Mouse (Mus musculus): ENCODE measurements at regions not wholly inside any gene's neighbourhood (a gene's known extent, or its start where the extent isn't known, plus 50 kb on each side); places are given as distances from the start of the nearest gene placed in this dataset.
A peak's percentile ranks its signal among the peaks of the same experiment; 100 is the strongest.
"Not testable (repeated sequence)": the region's sequence is repeated elsewhere in the genome, so short reads cannot be mapped to it uniquely, and the experiment has no call there.

- no peak for DNase-seq (ENCODE audit: low spot score)
Measured at GRCm38 (mm10) chr9:82300046-82300445, 436.6 kb downstream of the Mei4 start.

DNA sequence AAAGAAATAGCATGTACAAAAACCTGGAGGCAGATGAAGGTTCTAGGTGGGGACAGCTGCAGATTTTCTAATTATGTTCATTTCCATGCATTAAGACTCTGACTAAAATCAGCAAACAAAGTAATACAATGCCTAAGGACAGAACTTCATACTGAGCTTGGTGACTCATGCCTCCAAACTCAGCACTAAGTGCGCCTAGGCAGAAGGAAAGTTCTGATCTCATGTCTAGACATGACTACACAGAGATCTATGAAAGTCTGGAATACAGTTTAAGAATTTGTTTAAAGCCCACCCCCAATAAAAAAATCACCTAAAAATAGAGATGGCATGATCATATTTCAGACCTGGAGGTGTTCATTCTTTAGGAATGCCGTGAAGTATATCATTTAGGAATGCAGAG lies 442.8 kb downstream of the Mei4 start:
- no peak for DNase-seq (ENCODE audit: low spot score)

DNA sequence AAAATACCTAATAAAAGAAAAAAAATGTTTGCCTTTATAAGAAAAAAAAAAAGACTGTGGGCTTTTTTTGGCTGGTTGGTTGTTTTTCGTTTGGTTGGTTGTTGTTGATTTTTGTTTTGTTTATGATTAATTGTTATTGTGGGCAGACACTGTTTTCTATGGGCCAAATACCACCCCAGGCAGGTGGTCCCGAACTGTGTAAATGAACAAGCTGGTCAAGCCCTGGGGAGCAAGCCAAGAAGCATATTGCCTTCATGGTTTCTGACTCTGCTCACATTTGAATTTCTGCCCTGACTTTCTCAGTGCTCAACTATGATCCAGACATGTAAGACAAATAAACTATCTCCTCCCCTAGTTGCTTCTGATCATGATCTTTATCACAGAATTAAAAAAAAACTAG lies 449.0 kb downstream of the Mei4 start:
- DNase-seq (ENCODE audit: low spot score): no peak

DNA sequence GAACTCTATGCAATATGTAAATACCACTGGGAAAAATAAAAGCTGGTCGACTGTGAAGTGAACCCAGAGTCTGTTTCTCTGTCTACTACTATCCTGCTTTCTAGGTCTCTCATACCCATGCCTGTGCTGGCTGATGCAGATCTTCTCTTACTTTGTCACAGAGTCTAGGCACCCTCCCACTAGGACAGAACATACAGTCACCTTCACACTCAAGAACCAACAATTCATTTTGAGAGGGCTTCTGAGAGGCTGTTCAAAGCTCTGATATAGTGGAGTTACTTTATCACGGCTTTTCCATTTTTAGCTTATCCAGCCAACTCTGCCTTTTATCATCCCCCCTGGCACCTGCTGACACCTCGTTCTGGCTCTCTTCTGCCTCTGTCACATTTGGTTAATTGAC lies 477.0 kb downstream of the Mei4 start:
- no peak for DNase-seq (ENCODE audit: low spot score)

GRCm38 (mm10) chr9:82350784-82351183 lies 478.6 kb upstream of the Irak1bp1 start:
- DNase-seq (ENCODE audit: low spot score): not testable (repeated sequence)

- DNase-seq (ENCODE audit: low spot score): no peak
Measured at GRCm38 (mm10) chr9:82359573-82359972, 469.8 kb upstream of the Irak1bp1 start.

DNA sequence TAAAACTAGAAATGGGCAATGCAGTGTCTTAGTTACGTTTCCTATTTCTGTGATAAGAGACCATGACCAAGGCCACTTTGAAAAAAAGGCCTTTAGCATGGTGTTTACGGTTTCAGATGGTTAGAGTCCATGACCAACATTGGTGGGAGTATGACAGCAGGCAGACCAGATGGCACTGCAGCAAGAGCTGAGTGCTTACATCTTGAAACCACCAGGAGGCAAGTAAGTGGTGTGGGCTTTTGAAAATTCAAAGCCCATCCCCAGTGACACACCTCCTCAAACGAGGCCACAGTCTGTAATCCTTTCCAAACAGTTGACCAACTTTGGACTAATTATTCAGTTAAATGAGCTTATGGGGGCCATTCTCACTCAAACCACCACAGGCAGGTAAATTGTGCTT lies 427.0 kb upstream of the Irak1bp1 start:
- DNase-seq (ENCODE audit: low spot score): no peak

GRCm38 (mm10) chr9:82404010-82404409 lies 425.3 kb upstream of the Irak1bp1 start:
- peak; percentile 21 for DNase-seq (ENCODE audit: low spot score)

GRCm38 (mm10) chr9:82407177-82407576 lies 422.2 kb upstream of the Irak1bp1 start:
- no peak for DNase-seq (ENCODE audit: low spot score)

- no peak for DNase-seq (ENCODE audit: low spot score)
Measured at GRCm38 (mm10) chr9:82408969-82409368, 420.4 kb upstream of the Irak1bp1 start.

All from urinary bladder, adult 2 months (tissue).